Mouse (Mus musculus) thymus, adult 2 months (tissue): ENCODE measurements around the gene Nup210l.

Experiments used
- CTCF ChIP-seq: fragments of 200-500 bp; IDR thresholded peaks from 2 replicates; pipeline ENCODE4 v1.5.1; 2012; ENCODE audit warnings: mild to moderate bottlenecking, control low read depth, low read length, moderate library complexity, borderline replicate concordance; ENCODE audit not compliant: control insufficient read depth, poor library complexity, insufficient read depth; ENCODE audit errors: extremely low read depth
- POLR2A ChIP-seq: fragments of 200-500 bp; IDR thresholded peaks from 2 replicates; pipeline ENCODE4 v1.6.1; 2012; ENCODE audit warnings: mild to moderate bottlenecking, low read length, control low read depth, moderate library complexity; ENCODE audit not compliant: control insufficient read depth, poor library complexity, insufficient read depth; ENCODE audit errors: extremely low read depth

DNA sequence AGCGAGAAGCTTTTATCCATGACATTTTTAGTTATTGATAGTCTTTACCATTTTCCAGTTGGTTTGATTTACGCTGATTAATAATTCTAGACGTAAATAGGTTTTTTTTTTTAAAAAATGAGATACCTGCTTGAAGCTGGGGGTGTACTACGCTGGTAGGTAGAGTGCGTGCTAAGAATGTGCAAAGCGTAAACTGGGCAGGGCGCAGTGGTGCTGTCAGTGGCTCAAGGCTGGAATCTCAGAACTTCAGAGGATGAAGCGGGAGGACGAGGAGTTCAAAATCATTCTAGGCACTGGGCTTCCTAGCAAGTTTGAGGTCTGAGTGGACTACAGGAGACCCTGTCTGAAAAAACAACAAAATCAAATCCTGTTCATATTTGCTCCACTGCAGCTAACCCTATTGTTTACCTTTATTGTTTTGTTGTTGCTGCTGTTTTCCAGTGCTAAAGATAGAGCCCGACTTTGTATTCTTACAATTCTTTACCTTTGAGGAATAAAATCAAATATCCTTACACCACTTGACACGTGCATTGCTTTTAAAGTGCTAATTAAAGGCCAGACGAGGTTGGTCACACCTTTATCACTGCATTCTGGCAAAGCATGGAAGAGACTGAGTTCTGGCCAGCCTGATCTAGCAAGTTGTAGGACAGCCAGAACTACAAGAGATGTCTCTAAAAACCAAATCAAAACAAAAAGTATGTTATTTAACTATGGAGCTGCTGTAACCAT, 110.2 kb downstream of the Nup210l start:
- no peak for TF ChIP-seq CTCF
- no peak for TF ChIP-seq POLR2A
